Mouse (Mus musculus) urinary bladder, postnatal 4 days (tissue): ENCODE results near the gene Rpa1.
"Not testable (repeated sequence)": the region's sequence is repeated elsewhere in the genome, so short reads cannot be mapped to it uniquely, and the experiment has no call there.

Experiments
- DNase-seq, 2 experiments: peaks; one replicate each; pipeline ENCODE4 v3.0.0; 2021 to 2022; ENCODE audit warnings: low spot score in 2 of 2

Gene Rpa1

GRCm38 (mm10) chr11:75286868-75287267, 61.3 kb downstream of the Rpa1 start:
- no peak for DNase-seq

GRCm38 (mm10) chr11:75285893-75286467, 62.1 kb downstream of the Rpa1 start:
- DNase-seq, result no peak

GRCm38 (mm10) chr11:75283784-75284183, 64.3 kb downstream of the Rpa1 start:
- DNase-seq, result not testable (repeated sequence)

- DNase-seq, result no peak
Measured at GRCm38 (mm10) chr11:75282496-75283120, 65.5 kb downstream of the Rpa1 start.

GRCm38 (mm10) chr11:75281380-75282256, 66.5 kb downstream of the Rpa1 start:
- DNase-seq, result no peak

- no peak for DNase-seq
Measured at GRCm38 (mm10) chr11:75280435-75281001, 67.6 kb downstream of the Rpa1 start.

GRCm38 (mm10) chr11:75280066-75280410, 68.1 kb downstream of the Rpa1 start:
- DNase-seq, result no peak

GRCm38 (mm10) chr11:75279342-75280065, 68.6 kb downstream of the Rpa1 start:
- DNase-seq, result no peak

- no peak for DNase-seq
Measured at GRCm38 (mm10) chr11:75279013-75279341, 69.1 kb downstream of the Rpa1 start.

- no peak for DNase-seq
Measured at GRCm38 (mm10) chr11:75278115-75278514, 70.0 kb downstream of the Rpa1 start.

- no peak for DNase-seq
Measured at GRCm38 (mm10) chr11:75275035-75275434, 73.1 kb downstream of the Rpa1 start.

- no peak for DNase-seq
Measured at GRCm38 (mm10) chr11:75273466-75273865, 74.7 kb downstream of the Rpa1 start.

- no peak for DNase-seq
Measured at GRCm38 (mm10) chr11:75270985-75271434, 77.1 kb downstream of the Rpa1 start.

- DNase-seq, result no peak
Measured at GRCm38 (mm10) chr11:75270276-75270984, 77.7 kb downstream of the Rpa1 start.

GRCm38 (mm10) chr11:75269213-75269612, 78.9 kb downstream of the Rpa1 start:
- DNase-seq, result no peak

- DNase-seq, result no peak
Measured at GRCm38 (mm10) chr11:75268492-75268891, 79.6 kb downstream of the Rpa1 start.

- DNase-seq, result no peak
Measured at GRCm38 (mm10) chr11:75267826-75268281, 80.3 kb downstream of the Rpa1 start.

GRCm38 (mm10) chr11:75265545-75265944, 82.6 kb downstream of the Rpa1 start:
- DNase-seq, result no peak

GRCm38 (mm10) chr11:75264550-75264949, 83.6 kb downstream of the Rpa1 start:
- no peak for DNase-seq

- no peak for DNase-seq
Measured at GRCm38 (mm10) chr11:75263964-75264312, 84.2 kb downstream of the Rpa1 start.

GRCm38 (mm10) chr11:75263274-75263963, 84.7 kb downstream of the Rpa1 start:
- DNase-seq, result no peak
